Mouse (Mus musculus): Measurements from ENCODE around the gene Parp12.

Parp12 gene

GRCm38 (mm10) chr6:39117584-39118455 lies at the start of gene Parp12:
Gene Parp12, minus strand, starts transcription at chr6:39118349.
- DNase-seq: peak; percentile 89

DNA sequence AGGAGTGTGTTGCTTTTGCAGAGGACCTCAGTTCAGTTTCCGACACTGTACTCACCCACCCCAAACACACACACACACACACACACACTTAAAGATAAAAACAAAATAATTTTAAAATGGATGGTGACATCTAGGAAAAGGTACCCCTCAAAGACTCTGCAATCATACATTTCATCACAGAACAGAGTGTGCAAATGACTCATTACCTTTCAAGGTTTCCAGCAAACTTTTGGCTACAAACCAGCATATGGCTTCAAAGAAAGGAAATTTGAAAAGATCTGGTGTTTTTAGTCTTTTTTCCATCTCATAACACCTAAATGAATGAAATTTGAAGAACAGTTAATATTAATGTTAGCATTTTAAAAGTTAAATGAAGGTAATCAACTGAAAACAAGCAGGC lies 46.7 kb upstream of the Parp12 start:
- DNase-seq: no peak

DNA sequence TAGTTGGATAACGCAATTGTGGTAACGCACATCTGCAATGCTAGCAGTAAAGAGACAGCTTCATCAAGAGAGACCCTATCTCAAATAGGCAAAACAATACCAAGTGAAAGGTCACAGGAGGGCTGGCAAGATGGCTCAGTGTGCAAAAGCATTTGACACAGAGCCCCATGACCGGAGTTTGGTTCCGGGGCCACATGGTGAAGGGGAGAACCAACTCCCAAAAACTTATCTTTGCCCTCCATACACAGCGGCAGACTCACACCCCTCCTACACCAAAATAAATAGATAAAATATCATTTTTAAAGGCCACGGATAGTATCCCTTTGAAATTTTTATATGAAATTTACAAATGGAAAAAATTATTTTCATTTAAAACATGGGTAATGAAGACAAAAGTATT lies 43.8 kb upstream of the Parp12 start:
- DNase-seq: no peak

GRCm38 (mm10) chr6:39146041-39146440 lies 27.9 kb upstream of the Parp12 start:
- peak; percentile 21 for DNase-seq

DNA sequence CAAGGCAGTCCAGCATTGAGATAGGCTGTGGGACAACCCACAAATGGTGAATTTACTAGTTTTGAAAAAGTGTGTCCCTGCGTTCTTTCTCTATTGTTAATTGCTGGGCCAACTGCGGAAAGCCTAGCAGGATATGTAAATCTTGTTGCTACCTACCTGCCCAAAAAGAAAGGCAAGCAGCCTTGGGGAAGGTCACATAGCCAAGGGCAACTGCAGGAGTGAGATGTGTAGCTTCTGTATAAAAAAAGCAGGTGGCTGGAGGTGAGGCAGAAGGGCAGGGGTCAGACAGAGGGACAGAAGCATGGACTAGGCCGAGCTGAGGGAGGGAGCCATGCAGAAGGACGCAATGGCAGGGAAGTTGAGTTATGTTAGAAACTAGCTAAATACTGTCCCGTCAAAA lies 14.4 kb upstream of the Parp12 start:
- no peak for DNase-seq

GRCm38 (mm10) chr6:39131480-39131879 lies 13.3 kb upstream of the Parp12 start:
- no peak for DNase-seq

- DNase-seq: no peak
These were observed 6.6 kb upstream of the Parp12 start for GRCm38 (mm10) chr6:39124719-39125118.

DNA sequence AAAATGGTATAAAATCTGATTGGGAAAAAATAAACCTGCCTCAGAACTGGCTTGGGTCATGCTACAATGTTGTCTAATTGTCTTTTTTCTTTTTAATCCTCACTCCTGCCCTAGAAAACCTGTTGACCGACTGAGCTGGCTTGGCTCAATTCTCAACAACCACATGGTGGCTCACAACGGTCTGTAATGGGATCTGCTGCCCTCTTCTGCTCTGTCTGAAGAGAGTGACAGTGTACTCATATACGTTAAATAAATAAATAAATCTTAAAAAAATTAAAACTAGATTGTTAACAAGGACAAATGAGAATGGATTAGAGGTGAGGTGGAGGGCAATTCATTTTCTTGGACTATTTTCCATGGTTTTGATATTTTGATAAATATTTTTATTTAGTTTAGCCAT lies 2.5 kb upstream of the Parp12 start:
- no peak for DNase-seq

DNA sequence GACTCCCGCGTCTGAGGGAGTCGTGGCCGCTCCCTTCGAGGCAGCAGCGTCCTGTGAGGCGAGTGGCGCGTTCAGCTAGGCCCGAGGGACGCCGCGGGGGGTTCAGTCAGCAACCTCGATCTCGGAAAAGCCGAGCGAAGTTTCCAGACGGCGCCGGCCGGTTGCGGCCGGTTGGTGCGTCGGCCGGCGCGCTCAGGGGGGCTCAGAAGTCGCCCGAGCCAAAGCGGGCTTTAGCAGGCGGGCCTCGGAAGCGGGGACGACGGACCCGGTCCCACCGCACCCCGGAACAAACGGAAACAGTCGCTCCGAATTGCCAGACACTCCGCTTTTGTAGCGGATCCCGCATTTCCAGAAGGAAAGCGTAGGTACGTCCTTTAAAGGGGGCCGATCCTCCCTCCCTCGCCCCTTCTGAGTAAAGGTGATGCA lies 320 bp upstream of the Parp12 start:
- DNase-seq: no peak

DNA sequence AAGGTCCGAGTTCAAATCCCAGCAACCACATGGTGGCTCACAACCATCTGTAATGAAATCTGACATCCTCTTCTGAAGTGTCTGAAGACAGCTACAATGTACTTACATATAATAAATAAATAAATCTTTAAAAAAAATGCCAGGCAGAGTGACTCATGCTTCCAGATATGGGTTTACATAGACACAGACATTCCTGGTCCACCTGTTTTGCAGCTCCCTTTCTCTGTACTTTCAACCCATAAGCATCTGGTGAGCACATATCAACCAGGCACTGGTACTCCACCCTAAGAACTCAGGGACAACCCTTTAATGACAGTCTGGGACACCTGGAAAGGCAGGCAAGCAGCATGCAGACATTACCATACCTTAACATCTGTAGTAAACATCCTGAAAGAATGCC lies 2.7 kb downstream of the Parp12 start:
- no peak for DNase-seq

DNA sequence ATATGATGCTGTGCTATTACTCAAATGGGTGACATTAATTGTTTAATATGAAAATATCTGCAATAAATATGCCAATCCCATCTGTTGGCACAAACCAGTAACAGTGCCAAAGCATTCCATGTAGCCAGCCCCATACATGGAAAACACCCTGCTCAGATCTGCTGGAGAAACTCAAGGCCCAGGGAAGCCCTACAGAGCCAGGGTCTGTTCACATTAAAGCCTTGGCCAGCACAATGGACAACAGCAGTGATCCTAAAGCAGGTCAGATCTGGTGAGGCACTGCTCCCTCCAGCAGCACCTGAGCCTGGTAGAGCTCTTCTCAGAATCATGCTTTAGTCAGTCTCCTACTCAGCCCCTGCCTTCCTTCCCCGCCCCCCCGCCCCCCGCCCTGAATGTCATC lies 5.0 kb downstream of the Parp12 start:
- DNase-seq: no peak

- no peak for DNase-seq
These were observed 5.4 kb downstream of the Parp12 start for GRCm38 (mm10) chr6:39112701-39113100.

DNA sequence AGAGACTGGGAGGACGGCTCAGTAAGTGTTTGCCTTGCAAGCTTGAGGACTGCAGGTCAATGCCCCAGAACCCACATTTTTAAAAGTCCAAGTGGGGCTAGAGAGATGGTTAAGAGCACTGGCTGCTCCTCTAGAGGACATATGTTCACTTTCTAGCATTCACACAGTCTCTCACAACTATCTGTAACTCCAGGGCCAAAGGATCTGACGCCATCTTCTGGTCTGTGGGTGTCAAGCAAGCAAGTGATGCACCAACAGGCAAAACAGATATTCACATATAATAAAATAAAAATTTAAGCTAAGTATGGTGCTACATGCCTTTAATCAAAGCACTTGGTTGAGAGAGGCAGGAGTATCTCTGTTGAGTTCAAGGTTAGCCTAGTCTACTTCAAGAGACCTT lies 11.3 kb downstream of the Parp12 start:
- no peak for DNase-seq

GRCm38 (mm10) chr6:39104631-39105030 lies 13.5 kb downstream of the Parp12 start:
- no peak for DNase-seq

DNA sequence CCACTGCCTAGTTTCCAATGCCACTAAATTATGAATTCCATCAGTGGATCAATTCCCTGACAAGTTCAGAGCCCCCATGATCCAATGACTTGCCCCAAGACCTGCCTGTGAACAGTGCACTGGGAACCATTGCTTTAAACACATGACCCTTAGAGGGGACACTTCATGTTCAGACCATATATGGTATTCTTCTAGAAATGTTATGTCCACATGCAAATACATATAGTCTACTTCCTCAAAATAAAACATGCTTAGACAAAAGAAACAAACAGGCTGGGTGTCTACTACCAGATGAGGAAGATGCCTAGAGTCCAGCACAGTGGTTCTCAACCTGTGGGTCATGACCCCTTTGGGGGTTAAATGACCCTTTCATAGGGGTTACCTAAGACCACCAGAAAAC lies 41.7 kb downstream of the Parp12 start:
- no peak for DNase-seq

DNA sequence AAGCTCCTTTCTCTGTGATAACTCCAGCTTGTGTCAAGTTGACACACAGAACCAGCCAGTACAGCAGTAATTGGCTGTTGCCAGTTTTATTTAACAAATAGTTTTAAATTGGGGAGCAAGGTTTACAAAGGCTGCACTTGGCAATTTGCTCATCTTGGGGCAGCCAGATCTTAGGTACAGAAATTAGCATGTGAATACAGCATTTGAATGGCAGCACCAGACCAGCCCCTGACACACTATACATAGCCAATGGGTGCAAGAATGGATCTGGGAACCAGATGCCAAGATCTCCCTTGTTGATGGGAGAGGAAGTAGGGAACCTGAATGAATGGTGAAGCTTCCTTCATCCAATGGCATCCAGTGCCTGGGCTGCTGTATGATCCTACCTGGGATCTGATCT lies 44.0 kb downstream of the Parp12 start:
- no peak for DNase-seq

GRCm38 (mm10) chr6:39072664-39073063 lies 45.5 kb downstream of the Parp12 start:
- DNase-seq: no peak

GRCm38 (mm10) chr6:39066935-39067578 lies 51.1 kb downstream of the Parp12 start:
- DNase-seq: peak; percentile 85

- no peak for DNase-seq
These were observed 54.6 kb downstream of the Parp12 start for GRCm38 (mm10) chr6:39063541-39063940.

DNA sequence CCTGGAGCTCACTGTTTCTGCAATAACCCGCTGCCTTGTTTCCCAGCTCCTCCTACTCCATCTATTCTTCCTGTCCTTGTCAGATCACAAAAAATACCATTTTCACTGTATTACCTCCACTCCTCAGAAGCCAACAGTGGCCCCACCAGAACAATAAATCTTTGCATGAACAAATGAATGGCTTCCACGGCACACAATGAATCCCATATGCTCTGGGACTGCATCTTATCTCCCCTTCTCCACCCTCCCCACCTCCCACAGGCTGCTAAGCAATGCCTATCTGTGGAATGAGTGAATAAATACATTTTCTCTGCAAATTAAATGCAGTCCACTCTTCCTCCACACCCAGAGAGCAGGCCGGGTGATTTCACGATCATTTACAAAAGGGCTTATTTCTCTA lies 57.0 kb downstream of the Parp12 start:
- no peak for DNase-seq

DNA sequence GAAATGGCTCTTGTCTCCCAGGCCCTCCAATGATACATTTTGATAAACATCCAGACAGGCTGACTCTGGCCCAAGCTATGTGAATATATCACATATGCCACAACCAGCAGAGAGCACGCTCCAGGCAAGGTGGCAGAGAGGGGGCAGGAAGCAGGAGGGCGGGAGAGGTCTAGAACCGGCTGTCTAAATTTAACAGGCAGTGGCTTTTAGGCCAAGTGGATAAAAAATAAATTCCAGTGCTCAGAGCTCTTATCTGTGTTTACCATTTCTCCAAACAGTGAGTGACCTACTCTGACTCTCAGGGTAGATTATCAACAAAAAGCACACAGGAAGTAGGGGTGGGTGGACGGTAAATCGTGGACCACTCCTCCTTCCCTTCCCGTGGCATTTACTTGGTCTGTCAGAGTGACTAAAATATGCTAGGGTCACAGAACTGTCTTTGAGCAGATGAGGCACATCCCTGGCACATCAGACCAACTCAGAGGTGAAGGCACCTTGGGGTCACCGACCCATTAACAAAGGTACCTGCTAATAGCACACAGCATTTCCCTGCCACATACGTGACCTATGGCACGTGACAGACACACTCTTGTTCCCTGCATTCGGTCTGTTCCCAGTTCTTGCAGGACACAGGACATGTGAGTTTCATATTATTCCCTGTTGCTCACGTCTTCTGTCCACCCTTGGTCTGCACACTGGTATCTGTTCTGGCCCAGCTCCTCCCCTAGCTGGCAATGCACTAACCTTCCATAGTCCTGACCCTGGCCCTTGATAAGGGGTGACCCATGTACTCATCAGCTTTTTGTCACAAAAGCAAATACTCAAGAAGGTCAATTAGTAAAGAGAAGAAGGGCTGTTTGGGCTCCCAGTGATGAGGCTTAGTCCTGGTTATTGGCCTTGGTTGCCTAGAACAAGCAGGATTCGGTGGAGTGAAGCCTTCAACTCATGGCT lies 58.3 kb downstream of the Parp12 start:
- DNase-seq: no peak

GRCm38 (mm10) chr6:39058936-39059335 lies 59.2 kb downstream of the Parp12 start:
- no peak for DNase-seq

- no peak for DNase-seq
These were observed 59.8 kb downstream of the Parp12 start for GRCm38 (mm10) chr6:39058389-39058788.

Measured in retina, postnatal 1 day (tissue).